Mouse (Mus musculus): ENCODE measurements around the gene Ednra. TPM values are rescaled to one million over a fixed set of nuclear protein-coding genes. Genes with fewer than 3 reads are reported as not detected.

Gene Ednra
- 0.53 TPM for polyA plus RNA-seq (2021)

GRCm38 (mm10) chr8:77724046-77724930, at the start of gene Ednra:
Gene Ednra (minus strand): TSS chr8:77724464.
- DNase-seq (ENCODE audit: low read depth, low spot score), result no peak
- in situ Hi-C loops (cut with MboI; ENCODE audit: low pct_unique_long_range_greater_than_20kb), result no loop called here
- peak; percentile 77 for ATAC-seq
- POLR2A ChIA-PET, result no interaction called here
- no peak for TF ChIP-seq CTCF (IDR thresholded peaks at IDR 0.05)
- peaks cover 24% of the 10 kb centered on the region for H3K27me3 ChIP-seq
- CTCF ChIA-PET, result no interaction called here

- no peaks in the 10 kb centered on the region for H3K27me3 ChIP-seq
- ChIA-PET POLR2A (no interaction called here), CTCF (interaction anchor here (0.7 to 1.2 kb wide), 3 partner anchors 10 to 142 kb away, joined by 3 to 4 read pairs (median 3); no protein-coding TSS in a partner anchor)
- no peak for TF ChIP-seq CTCF (IDR thresholded peaks at IDR 0.05)
- DNase-seq (ENCODE audit: low read depth, low spot score), result no peak
- ATAC-seq, result no peak
- in situ Hi-C loops (cut with MboI; ENCODE audit: low pct_unique_long_range_greater_than_20kb), result loop anchor here (25.0 kb wide), 1 partner anchor 337 kb away; no protein-coding TSS in a partner anchor
These were observed 49.6 kb upstream of the Ednra start for GRCm38 (mm10) chr8:77773831-77774230.

GRCm38 (mm10) chr8:77773256-77773655, 49.0 kb upstream of the Ednra start:
- CTCF ChIA-PET, result interaction anchor here (0.7 to 1.2 kb wide), 3 partner anchors 10 to 141 kb away, joined by 3 to 4 read pairs (median 3); no protein-coding TSS in a partner anchor
- ATAC-seq (no peak), DNase-seq (ENCODE audit: low read depth, low spot score) (no peak)
- POLR2A ChIA-PET, result no interaction called here
- peak; percentile 63 for TF ChIP-seq CTCF (IDR thresholded peaks at IDR 0.05)
- in situ Hi-C loops (cut with MboI; ENCODE audit: low pct_unique_long_range_greater_than_20kb), result loop anchor here (25.0 kb wide), 1 partner anchor 336 kb away; no protein-coding TSS in a partner anchor
- H3K27me3 ChIP-seq, result no peaks in the 10 kb centered on the region

GRCm38 (mm10) chr8:77772210-77772886, 48.1 kb upstream of the Ednra start:
- ATAC-seq (peak; percentile 5), DNase-seq (ENCODE audit: low read depth, low spot score) (no peak)
- H3K27me3 ChIP-seq, result no peaks in the 10 kb centered on the region
- no peak for TF ChIP-seq CTCF (IDR thresholded peaks at IDR 0.05)
- in situ Hi-C loops (cut with MboI; ENCODE audit: low pct_unique_long_range_greater_than_20kb), result loop anchor here (25.0 kb wide), 1 partner anchor 335 kb away; no protein-coding TSS in a partner anchor
- POLR2A ChIA-PET, result no interaction called here
- CTCF ChIA-PET, result interaction anchor here (0.9 kb wide), 1 partner anchor 9 kb away, joined by 3 read pairs; no protein-coding TSS in a partner anchor

- POLR2A ChIA-PET, result no interaction called here
- CTCF ChIA-PET, result no interaction called here
- TF ChIP-seq CTCF (IDR thresholded peaks at IDR 0.05), result no peak
- DNase-seq (ENCODE audit: low read depth, low spot score), result no peak
- no peaks in the 10 kb centered on the region for H3K27me3 ChIP-seq
- no peak for ATAC-seq
- in situ Hi-C loops (cut with MboI; ENCODE audit: low pct_unique_long_range_greater_than_20kb), result loop anchor here (25.0 kb wide), 1 partner anchor 334 kb away; no protein-coding TSS in a partner anchor
These were observed 46.7 kb upstream of the Ednra start for GRCm38 (mm10) chr8:77770966-77771365.

GRCm38 (mm10) chr8:77768916-77769315, 44.7 kb upstream of the Ednra start:
- ChIA-PET POLR2A (no interaction called here), CTCF (interaction anchor here (1.9 kb wide), 1 partner anchor 10 kb away, joined by 6 read pairs; no protein-coding TSS in a partner anchor)
- no peak for ATAC-seq
- no peaks in the 10 kb centered on the region for H3K27me3 ChIP-seq
- TF ChIP-seq CTCF (IDR thresholded peaks at IDR 0.05), result no peak
- in situ Hi-C loops (cut with MboI; ENCODE audit: low pct_unique_long_range_greater_than_20kb), result loop anchor here (10.0 to 25.0 kb wide), 2 partner anchors 134 to 332 kb away; no protein-coding TSS in a partner anchor
- DNase-seq (ENCODE audit: low read depth, low spot score), result no peak

- in situ Hi-C loops (cut with MboI; ENCODE audit: low pct_unique_long_range_greater_than_20kb), result loop anchor here (10.0 to 25.0 kb wide), 2 partner anchors 129 to 327 kb away; no protein-coding TSS in a partner anchor
- DNase-seq (ENCODE audit: low read depth, low spot score) (no peak), ATAC-seq (no peak)
- no peaks in the 10 kb centered on the region for H3K27me3 ChIP-seq
- ChIA-PET POLR2A (no interaction called here), CTCF (interaction anchor here (1.3 kb wide), 1 partner anchor 8 kb away, joined by 3 read pairs; no protein-coding TSS in a partner anchor)
- no peak for TF ChIP-seq CTCF (IDR thresholded peaks at IDR 0.05)
These were observed 40.0 kb upstream of the Ednra start for GRCm38 (mm10) chr8:77764253-77764652.

GRCm38 (mm10) chr8:77762967-77763366, 38.7 kb upstream of the Ednra start:
- in situ Hi-C loops (cut with MboI; ENCODE audit: low pct_unique_long_range_greater_than_20kb), result loop anchor here (10.0 to 25.0 kb wide), 2 partner anchors 128 to 326 kb away; no protein-coding TSS in a partner anchor

GRCm38 (mm10) chr8:77755441-77755840, 31.2 kb upstream of the Ednra start:
- DNase-seq (ENCODE audit: low read depth, low spot score) (peak; percentile 89), ATAC-seq (peak; percentile 95)
- CTCF ChIA-PET, result interaction anchor here (1.0 to 1.2 kb wide), 2 partner anchors 22 to 23 kb away, joined by 3 read pairs; no protein-coding TSS in a partner anchor
- in situ Hi-C loops (cut with MboI; ENCODE audit: low pct_unique_long_range_greater_than_20kb), result loop anchor here (25.0 kb wide), 1 partner anchor 318 kb away; no protein-coding TSS in a partner anchor
- POLR2A ChIA-PET, result no interaction called here
- H3K27me3 ChIP-seq, result no peaks in the 10 kb centered on the region
- TF ChIP-seq CTCF (IDR thresholded peaks at IDR 0.05), result no peak

More at GRCm38 (mm10) chr8:77762967-77763366, 38.7 kb upstream of the Ednra start:
- DNase-seq (ENCODE audit: low read depth, low spot score), result peak; percentile 62
- POLR2A ChIA-PET, result interaction anchor here (0.6 kb wide), 1 partner anchor 106 kb away, joined by 5 read pairs; no protein-coding TSS in a partner anchor
- no peaks in the 10 kb centered on the region for H3K27me3 ChIP-seq
- peak; percentile 79 for ATAC-seq
- CTCF ChIA-PET, result interaction anchor here (0.9 to 1.3 kb wide), 3 partner anchors 9 to 12 kb away, joined by 3 to 4 read pairs (median 3); no protein-coding TSS in a partner anchor
- TF ChIP-seq CTCF (IDR thresholded peaks at IDR 0.05), result no peak

GRCm38 (mm10) chr8:77753796-77754195, 29.5 kb upstream of the Ednra start:
- in situ Hi-C loops (cut with MboI; ENCODE audit: low pct_unique_long_range_greater_than_20kb), result loop anchor here (25.0 kb wide), 1 partner anchor 316 kb away; no protein-coding TSS in a partner anchor
- DNase-seq (ENCODE audit: low read depth, low spot score) (no peak), ATAC-seq (no peak)
- no peak for TF ChIP-seq CTCF (IDR thresholded peaks at IDR 0.05)
- no peaks in the 10 kb centered on the region for H3K27me3 ChIP-seq
- ChIA-PET POLR2A (interaction anchor here (0.5 kb wide), 1 partner anchor 169 kb away, joined by 3 read pairs; no protein-coding TSS in a partner anchor), CTCF (no interaction called here)

All from Patski (cell line).